Mouse (Mus musculus) yolk sac, embryonic 10.5 days (tissue): ENCODE measurements around the gene Gjd3.
"Not testable (repeated sequence)": the region's sequence is repeated elsewhere in the genome, so short reads cannot be mapped to it uniquely, and the experiment has no call there.

Source experiments
- DNase-seq: peaks from one replicate; pipeline ENCODE4 v3.0.0-alpha.2; 2017; ENCODE audit warnings: low spot score

The Gjd3 gene

DNA sequence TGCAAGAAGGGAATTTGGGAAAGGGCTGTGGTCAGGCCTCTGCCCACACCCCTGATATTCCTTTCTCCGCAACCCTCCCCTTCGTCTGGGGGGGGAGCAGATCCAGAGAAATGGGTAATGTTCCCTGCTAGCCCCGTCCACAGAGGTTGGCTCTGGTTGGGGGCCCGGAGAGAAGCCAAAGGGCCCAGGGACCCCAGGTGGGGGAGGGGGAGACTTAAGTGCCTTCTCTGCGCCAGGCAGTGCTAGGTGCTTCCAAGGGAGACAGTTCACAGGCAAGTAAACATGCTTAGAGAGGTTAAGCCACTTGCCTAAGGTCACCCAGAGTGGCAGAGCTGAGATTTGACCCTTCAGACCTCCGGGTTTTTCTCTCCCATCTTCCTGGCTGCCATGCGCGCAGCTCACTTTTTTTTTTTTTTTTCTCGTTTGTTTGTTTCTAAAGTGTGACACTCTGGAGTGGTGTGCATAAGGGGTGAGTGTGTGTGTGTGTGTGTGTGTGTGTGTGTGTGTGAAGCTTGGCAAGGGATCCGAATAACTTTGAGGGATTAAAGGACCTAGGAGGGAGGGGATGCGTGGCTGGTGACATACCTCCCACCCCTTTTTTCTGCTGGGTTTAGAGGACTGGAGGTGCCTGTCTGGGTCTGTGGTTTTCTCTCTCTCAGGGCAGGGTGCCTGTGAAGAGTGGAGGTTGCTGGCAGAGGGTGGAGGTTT, 37.8 kb downstream of the Gjd3 start:
- peak; percentile 76 for DNase-seq

DNA sequence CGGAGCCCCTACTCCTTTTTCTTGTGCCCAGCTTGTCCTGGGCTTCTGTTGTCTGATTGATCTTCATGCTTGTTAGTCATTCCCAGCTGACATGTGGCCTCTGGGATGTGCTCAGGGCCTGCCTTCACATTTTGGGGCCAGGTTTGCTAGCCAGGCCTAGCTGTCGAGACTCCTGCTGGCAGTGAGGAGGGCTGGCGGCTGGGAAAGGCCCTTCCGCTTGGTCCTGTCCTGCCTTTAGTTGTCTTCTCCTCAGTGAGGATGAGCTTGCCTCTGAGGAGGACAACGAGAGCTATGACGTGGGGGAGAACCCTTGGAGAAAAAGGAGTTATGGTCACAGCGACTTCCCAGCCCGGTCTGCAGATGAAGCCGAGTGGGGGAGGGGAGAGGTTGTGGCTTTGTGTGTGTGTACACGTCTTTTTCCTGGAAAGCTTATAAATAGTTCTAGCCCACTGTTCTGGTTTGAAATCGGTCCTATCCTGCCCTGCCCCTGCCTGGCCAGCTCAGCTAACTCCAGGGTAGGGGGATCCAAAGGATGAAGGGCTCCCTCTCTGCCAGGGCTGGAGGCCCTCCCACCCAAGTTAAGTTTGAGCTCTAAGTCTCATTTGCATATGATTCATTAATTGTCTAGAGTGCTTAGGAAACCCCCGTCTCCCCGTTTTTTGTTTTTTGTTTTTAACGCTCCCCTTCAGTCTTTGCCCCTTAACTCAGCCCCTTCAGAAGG, 38.9 kb downstream of the Gjd3 start:
- peak; percentile 66 for DNase-seq

DNA sequence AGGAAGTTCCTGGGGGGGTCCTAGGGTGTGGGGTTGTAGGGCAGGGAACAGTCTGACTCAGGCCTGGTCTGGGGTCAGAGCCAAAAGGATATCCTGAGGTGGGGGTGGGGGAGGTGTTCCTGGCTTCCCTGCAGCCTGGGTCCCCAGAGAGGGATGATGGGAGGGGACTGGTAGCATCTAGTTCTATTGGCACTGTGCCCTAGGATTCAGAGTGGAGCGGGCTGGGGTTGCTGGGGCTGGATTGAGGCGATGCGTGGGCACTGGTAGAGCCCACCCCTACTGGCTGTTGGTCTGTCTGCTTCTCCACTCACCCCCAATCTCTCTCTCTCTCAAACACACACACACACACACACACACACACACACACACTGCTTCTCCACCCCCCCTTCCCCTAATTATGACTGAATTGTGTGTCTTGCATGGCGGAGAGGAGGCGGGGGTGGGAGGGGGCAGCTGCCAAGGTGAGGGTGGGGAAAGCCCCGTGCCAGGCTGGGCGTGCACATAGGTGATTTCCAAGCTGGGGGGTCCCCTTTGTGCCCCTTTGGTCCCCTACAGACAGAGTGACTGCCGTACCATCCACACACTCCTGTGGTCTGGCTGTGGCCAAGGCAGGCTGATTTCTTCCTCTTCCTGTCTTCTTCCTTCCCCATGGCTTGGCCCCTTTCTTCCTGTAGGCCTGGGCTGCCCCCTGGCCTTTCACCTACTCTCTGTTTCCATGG, 39.7 kb downstream of the Gjd3 start:
- no peak for DNase-seq

DNA sequence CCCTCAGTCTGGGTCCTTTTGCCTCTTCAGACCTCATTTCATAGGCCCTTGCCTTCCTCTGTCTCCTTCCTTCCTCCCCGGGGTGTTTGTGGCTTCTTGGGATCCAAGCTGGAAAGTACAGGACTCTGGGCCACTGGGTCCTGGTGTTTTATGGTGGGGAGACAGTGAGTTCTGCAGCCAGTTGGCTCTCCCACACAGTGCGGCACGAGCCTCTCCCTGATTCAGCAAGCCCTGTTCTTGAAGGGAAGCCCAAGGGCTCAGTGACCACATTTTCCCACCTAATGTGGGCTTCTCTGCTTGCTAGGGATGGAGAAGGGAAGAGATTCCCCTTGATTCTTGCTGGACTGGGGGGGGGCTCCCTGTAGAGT, 40.3 kb downstream of the Gjd3 start:
- peak; percentile 7 for DNase-seq

DNA sequence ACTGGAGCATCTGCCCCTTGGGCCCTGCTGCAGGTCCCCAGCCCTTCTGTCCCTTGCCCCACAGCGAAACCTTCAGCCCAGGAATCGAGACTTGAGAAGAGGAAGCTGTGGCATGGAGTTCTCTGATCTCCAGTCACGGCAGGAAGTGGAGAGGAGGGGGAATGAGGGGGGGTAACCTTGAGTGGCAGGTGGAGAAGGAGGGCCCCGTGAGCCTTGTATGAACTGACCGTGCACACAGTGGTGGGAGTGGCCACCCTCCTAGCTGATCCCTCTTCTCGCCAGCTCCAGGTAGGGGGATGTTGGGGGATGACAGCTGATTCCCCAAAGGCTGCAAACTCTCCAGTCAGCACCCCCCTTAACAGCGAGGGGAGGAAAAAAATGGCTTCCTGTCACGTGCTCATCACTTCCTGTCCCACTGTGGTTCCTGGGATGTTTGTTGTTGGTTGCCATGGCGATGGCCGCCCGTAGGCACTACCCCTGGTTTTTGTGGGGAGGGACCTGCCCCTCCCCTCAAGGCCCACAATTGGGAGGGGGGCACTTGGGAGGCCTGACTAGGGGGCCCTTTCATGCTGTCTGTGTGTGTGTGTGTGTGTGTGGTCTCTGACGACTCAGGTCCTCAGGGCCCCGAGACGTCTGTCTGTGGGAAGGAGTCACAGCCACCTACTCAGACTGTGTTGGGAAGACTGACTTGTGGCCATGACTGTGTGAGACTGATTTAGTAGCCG, 40.8 kb downstream of the Gjd3 start:
- peak; percentile 85 for DNase-seq

DNA sequence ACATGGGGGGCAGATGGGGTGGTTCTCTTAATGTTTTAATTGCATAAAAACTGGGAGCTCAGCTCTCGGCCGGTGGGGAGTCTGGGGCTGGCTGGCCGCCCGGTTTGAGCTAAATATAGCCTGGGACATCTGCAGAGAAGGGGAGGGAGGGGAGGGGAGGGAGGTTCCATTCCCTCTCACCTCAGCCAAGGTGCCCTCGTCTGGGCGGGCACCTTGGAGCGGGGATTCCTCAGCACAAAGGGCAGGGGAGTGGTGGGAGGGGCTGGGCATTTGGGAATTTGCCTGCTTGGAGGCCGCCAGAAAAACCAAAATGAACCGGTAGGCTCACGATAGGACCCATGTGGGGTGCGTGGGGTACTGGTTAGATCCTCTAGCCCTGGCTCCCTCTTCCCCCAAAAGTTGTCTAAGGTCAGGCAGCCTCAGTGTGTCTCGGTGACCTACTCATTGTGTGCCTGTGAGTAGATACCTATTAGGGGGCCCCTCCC, 41.4 kb downstream of the Gjd3 start:
- peak; percentile 30 for DNase-seq

DNA sequence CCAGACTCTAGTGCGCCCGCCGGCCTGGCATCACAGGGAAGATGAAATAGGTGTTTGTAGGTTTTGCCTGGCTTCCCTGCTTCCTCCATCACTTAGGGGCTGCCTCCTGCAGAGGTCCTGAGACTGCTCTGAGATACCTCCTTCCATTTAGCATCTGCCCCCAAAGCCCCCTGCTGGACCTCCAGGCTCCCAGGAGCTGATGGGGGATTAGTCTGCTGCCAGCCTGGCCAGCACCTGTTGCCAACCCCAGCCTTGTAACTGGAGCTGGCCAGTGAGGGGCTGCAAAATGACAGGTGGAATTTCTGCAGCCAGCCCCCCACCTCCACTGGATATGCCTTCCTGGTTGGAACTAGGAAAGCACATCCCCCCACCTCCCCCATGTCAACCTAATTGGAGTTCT, 42.0 kb downstream of the Gjd3 start:
- no peak for DNase-seq

DNA sequence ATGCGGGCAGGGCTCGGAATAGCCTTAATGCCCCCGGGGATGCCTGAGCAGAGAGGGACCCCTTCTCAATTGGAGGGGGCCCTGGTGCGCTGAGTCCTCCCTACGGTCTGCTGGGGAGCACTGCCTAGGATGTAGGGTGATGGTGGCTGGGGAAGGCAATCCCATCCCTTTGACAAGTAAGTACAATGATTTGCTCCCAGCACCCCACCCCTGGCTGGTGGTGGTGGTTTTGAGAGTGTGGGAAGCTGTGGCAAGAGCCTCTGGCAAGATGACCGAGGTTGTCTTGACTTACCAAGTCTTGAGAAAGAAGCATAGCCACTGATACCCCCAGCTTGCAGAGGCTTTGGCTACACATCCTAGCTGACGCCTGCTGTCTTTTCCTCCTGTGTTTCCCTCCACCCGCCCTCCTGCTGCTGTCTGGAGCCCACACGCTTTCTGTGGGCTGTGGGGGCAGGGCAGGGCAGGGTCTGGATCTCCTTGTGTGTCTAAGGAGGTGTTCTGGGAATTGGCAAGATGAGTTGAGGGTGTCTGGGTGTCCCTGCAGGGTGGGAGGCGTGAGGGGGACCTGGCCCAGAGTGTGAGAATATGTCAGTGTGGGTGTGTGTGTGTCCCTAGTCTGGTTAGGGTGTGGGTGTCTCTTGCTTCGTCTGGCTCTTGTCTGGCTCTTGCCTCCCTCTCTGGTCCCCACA, 42.7 kb downstream of the Gjd3 start:
- peak; percentile 32 for DNase-seq

DNA sequence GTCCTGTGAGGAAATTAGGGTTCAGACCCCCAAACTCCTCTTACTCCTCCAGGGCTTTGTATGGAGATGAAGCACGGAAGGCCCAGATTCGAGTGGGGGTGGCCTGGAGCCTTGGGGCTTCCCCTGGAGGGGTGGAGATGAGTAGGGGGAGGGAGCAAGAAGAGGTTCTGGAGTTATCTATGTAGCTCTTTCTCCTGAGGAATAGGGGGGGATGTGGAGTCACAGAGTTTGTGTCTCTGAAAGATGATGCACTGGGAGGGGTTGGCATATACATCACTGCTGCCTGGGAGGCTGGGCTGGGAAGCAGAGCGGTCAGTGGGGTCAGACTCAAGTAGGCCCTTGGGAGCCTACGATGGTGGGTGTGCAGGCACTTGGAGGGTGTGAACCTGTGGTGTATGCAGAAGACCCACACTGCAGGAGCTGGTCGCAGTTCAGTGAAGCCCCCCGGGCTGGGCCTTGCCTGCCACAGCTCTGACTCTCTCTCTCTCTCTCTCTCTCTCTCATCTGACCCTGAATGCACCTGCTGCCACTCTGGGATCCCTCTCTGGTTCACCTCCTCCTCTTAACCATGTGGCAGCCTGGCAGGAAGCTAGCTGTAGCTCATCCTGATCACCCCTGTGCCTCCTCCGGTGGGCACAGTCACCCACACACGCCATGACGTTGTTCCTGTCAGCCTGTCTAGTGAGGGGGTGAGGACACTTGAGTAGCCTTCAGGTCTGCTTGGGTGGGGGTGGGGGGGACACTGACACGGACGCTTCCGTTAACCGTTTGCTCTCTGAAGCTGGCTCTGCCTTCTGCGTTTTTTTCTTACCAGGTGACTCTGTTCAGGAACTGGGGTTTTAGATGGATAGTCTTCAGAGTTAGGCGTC, 43.5 kb downstream of the Gjd3 start:
- DNase-seq = no peak

DNA sequence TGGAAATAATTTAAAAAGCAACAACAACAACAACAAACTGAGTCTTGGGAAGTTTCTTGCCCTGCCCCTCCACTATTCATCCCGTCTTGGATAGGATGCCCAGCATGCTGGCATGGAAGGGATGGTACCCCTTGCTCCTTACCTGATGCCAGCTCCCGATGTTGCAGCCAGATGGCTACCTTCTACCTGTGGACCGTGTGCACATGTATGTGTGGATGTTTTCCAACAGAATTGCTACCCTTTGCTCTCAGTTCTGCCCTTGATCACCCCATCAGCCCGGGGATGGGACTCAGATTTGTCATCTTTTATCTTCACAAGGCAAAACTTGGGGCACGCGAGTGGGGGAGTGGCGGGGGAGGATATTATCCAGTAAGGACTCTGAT, 44.1 kb downstream of the Gjd3 start:
- no peak for DNase-seq

DNA sequence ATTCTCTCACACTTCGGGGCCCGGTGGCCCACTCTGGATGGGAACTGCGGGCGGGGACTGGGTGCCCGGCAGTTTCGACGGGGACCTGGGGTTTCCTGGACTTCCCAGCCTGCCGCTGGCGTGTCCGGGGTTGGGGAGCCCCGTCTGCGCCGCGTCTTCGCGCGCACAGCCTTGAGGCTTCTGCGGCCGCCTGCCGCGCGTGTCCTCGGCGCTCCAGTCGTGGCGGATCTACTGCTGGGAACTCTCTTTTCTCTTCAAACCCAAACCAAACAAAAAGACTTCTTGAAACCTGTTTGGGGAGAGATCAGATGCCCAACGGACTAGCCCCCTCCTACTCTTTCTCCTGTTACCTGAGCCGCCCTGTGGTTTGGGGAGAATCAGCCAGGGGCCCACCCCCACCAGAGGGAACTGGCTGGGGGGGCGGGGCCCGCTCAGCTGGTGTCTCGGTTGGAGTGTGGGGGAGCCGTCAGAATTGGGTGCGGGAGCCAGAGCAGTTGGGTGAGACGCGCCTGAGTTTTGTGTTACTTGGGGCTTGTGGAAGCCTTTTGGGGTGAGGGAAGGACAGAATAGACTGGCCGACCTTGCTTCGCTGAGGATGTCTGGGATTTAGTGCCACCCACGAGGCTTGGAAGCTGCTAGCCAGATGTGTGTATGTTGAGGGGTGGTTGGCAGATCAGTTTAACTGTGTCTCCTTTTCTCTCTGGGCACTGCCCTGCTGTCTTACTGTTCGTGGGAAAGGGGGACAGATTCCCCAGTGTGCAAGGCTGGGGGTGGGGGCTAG, 44.7 kb downstream of the Gjd3 start:
- DNase-seq = peak; percentile 37

DNA sequence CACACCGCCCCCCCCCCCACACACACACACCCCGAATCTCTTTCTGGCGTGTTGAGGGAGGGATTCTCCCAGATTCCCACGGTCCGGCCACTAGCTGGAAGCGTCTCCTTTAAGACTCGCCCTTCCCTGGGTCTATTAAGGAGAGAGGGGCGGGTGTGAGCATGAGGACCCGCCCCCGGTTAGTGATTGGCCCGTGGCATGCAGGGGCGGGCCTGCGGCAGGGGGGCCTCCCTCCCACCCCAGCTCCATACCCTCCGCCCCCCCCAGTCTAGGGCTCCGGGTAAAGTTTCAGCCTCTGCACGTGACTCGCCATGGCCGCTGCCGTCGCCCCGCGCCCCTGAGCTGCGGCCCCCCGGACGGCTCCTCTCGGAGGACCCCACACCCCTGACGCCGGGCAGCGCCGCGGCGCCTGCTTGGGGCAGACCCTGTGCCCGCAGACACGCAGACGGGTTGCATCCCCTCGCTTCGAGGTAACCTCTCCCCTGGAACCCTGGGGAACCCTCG, 45.4 kb downstream of the Gjd3 start:
- peak; percentile 92 for DNase-seq

DNA sequence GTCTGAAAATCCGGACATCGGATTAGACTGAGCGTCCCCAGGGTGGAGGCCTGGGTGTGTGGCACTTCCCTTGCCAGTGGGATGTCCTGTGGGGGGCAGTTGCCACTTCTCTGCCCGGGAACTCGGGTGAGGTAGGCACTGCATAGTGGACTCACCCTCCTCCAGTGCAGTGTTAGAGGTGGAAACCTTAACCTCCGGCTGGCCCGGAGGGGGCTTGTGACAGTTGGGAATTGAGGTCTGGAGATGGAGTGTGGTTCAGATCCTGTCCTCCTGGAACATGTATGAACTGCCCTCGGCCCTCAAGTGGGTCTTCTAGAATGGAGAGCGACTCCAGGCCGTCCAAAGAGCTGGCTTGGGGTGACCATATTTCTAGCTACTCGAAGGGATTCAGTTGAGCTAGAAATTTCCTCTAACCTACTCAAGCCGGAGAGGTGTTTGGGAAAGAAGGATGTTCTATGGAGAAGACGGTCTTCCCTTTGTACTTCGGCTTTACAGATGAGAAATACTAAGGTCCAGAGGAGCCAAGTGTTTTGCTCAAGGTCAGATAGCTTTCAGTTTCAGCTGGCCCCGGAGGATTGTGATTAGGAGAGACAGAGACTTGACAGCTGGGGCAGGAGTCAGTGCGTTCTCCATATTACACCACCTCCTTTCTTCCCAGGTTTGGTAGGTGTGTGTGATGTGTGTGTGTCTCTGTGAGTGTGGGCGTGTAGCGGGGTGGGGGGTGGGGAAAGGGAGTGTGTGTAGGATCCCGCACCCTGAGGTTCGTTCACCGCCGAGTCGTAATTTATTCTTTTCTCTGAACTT, 46.0 kb downstream of the Gjd3 start:
- DNase-seq = peak; percentile 29

DNA sequence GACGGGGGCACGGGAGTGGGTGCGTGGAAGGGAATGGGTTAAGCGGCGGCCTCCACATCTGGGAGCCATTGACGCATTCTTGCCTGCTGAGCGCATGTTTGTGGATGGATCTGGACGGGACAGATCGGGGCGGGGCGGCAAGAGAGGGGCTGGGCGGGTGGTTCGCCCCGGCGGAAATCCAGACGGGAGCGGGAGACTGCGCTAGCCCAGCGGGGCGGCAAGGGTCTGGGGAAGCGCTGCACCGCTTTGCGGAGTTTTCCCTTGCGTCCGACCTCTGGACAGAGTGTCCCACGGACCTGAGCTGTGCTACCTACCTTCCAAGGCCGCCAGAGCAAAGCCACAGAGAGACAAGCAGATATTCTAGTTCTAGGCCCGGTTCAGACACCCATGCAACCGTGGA, 46.6 kb downstream of the Gjd3 start:
- peak; percentile 85 for DNase-seq

DNA sequence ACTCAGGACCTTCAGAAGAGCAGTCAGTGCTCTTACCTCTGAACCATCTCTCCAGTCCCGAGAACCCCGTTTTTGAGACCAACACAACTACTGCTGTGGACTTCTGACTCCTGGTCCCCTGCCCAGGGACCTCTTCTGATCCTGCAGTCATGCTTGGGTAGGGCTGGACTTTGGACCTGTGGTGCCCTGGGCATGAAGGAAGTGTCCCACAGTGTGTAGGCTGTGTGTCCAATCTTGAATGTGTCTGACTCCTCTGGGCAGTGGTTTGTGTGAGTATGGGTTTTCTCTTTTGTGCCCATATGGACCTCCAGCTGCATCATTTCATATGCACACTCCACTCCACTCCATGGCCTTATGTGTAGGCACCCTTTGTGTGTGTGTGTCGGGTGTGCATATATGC, 47.7 kb downstream of the Gjd3 start:
- no peak for DNase-seq

DNA sequence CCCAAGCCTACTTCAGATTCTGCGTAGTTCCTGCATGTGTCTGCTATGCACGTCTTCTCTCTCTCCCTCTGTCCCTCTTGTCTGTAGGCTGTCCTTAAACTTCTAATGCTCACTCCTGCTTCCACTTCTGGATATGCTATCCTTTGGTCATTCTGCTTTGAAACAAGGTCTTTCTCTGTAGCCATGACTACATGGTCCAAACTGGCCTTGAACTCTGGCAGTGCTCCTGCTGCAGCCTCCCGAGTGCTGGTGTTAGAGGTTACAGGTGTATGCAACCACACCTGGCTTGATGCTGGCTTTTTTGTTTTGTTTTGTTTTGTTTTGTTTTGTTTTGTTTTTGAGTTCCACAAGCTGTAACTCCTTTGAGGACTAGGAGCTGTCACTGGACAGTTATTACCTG, 48.4 kb downstream of the Gjd3 start:
- no peak for DNase-seq

DNA sequence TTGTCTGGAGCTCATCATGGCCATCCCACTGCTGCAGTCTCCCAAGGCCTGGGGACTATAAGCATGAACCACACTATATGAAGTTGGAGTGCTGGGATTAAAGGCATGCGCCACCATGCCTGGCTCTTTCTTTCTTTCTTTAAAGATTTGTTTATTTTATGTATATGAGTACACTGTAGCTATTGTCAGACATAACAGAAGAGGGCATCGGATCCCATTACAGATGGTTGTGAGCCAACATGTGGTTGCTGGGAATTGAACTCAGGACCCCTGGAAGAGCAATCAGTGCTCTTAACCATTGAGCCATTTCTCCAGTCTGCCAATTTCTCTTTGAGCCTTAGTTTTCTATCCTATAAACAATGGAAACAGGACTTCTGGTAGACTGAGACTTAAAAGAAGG, 49.0 kb downstream of the Gjd3 start:
- not testable (repeated sequence) for DNase-seq

DNA sequence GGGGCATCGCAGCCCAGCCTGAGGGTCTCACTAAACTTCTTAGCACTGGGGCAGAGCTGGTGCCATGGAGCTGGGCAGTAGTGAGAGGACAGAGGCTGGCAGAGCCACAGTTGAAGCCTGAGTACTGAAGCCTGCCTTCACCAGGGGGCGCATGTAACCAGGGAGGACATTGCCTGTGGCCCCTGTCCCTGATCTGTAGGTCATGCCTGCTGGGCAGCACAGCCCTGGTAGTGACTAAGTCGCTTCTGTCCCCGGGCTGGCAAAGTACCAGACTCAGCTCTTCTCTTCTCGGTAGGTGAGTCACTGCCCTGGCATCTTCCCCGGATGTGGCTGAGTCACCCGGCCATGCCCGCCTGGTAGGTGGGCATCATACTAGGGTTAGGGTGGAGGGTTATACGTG, 49.7 kb downstream of the Gjd3 start:
- DNase-seq = no peak
